Mouse (Mus musculus) R1 (cell line): ENCODE measurements at regions not wholly inside any gene's neighbourhood (a gene's known extent, or its start where the extent isn't known, plus 50 kb on each side); places are given as distances from the start of the nearest gene placed in this dataset.

Experiments used
- DNase-seq: peaks from one replicate; pipeline ENCODE4 v3.0.0-alpha.2; 2018; ENCODE audit warnings: low read depth, low spot score

GRCm38 (mm10) chr8:10825192-10825926, 182.9 kb downstream of the Irs2 start:
- DNase-seq: no peak

GRCm38 (mm10) chr8:10821901-10822300, 186.4 kb downstream of the Irs2 start:
- no peak for DNase-seq

GRCm38 (mm10) chr8:10814499-10814898, 193.8 kb downstream of the Irs2 start:
- DNase-seq: no peak

GRCm38 (mm10) chr8:10812060-10812670, 196.1 kb downstream of the Irs2 start:
- DNase-seq: no peak

GRCm38 (mm10) chr8:10807040-10807439, 201.2 kb downstream of the Irs2 start:
- no peak for DNase-seq

- peak; percentile 54 for DNase-seq
Observed at GRCm38 (mm10) chr8:10805405-10806151, 202.7 kb downstream of the Irs2 start.

GRCm38 (mm10) chr8:10804974-10805373, 203.3 kb downstream of the Irs2 start:
- no peak for DNase-seq

- DNase-seq: no peak
Observed at GRCm38 (mm10) chr8:10802003-10802402, 206.3 kb downstream of the Irs2 start.

GRCm38 (mm10) chr8:10801580-10801979, 206.7 kb downstream of the Irs2 start:
- no peak for DNase-seq

- DNase-seq: no peak
Observed at GRCm38 (mm10) chr8:10798444-10798843, 209.8 kb downstream of the Irs2 start.

GRCm38 (mm10) chr8:10794367-10795189, 213.7 kb downstream of the Irs2 start:
- peak; percentile 27 for DNase-seq

- no peak for DNase-seq
Observed at GRCm38 (mm10) chr8:10793670-10794366, 214.4 kb downstream of the Irs2 start.

- no peak for DNase-seq
Observed at GRCm38 (mm10) chr8:10788496-10789200, 219.6 kb downstream of the Irs2 start.

GRCm38 (mm10) chr8:10785801-10786200, 222.5 kb downstream of the Irs2 start:
- no peak for DNase-seq

GRCm38 (mm10) chr8:10785311-10785710, 222.9 kb downstream of the Irs2 start:
- no peak for DNase-seq

GRCm38 (mm10) chr8:10784481-10784880, 223.8 kb downstream of the Irs2 start:
- DNase-seq: peak; percentile 16

GRCm38 (mm10) chr8:10781860-10782259, 226.4 kb downstream of the Irs2 start:
- no peak for DNase-seq

- no peak for DNase-seq
Observed at GRCm38 (mm10) chr8:10779636-10780035, 228.6 kb downstream of the Irs2 start.

GRCm38 (mm10) chr8:10775202-10776010, 232.9 kb downstream of the Irs2 start:
- DNase-seq: peak; percentile 82

GRCm38 (mm10) chr8:10774778-10775177, 233.5 kb downstream of the Irs2 start:
- DNase-seq: no peak
